Mouse (Mus musculus) olfactory bulb, adult 2 months (tissue): Measurements from ENCODE around the gene Immp2l.

Source experiments
- CTCF ChIP-seq: fragments of 200-500 bp; IDR thresholded peaks from 2 replicates; pipeline ENCODE4 v1.5.1; 2012; ENCODE audit warnings: low read depth, mild to moderate bottlenecking, low read length, moderate library complexity; ENCODE audit not compliant: insufficient read depth
- POLR2A ChIP-seq: fragments of 200-500 bp; IDR thresholded peaks from 2 replicates; pipeline ENCODE4 v1.6.1; 2012; ENCODE audit warnings: mild to moderate bottlenecking, low read depth, low read length, moderate library complexity; ENCODE audit not compliant: insufficient read depth

- TF ChIP-seq CTCF = no peak
- TF ChIP-seq POLR2A = no peak
These were observed 321.7 kb downstream of the Immp2l start for GRCm38 (mm10) chr12:41345621-41346020.
